Mouse (Mus musculus) left cerebral cortex, postnatal 4 days (tissue): ENCODE measurements around the gene Slc6a2. TPM values are rescaled to one million over a fixed set of nuclear protein-coding genes. Genes with fewer than 3 reads are reported as not detected.
A peak's percentile ranks its signal among the peaks of the same experiment; 100 is the strongest.

ENCODE experiments used
- DNase-seq: peaks from one replicate; pipeline ENCODE4 v3.0.0-alpha.2; 2022
- intact Hi-C: fragments of 180-260 bp; cut with DNase I; formaldehyde crosslinking; loops from one replicate; pipeline ENCODE4 v1.15.1; 2025
- total RNA-seq, 2 experiments: library from RNA; stranded (reverse); gene quantifications; 2 replicates each; pipeline ENCODE4 v1.2.3; 2021

The Slc6a2 gene
- under 1 TPM; 0.24 to 0.26 TPM for total RNA-seq

GRCm38 (mm10) chr8:92959779-92960178 is at the start of gene Slc6a2:
TSS of gene Slc6a2 (plus strand) at chr8:92960079.
- intact Hi-C loops: no loop called here
- no peak for DNase-seq

- DNase-seq: no peak
Observed at GRCm38 (mm10) chr8:92911477-92911876, 48.4 kb upstream of the Slc6a2 start.

GRCm38 (mm10) chr8:92913396-92913795 is 46.5 kb upstream of the Slc6a2 start:
- intact Hi-C loops: no loop called here
- DNase-seq: no peak

More at GRCm38 (mm10) chr8:92911477-92911876, 48.4 kb upstream of the Slc6a2 start:
- intact Hi-C loops: no loop called here

GRCm38 (mm10) chr8:92916082-92916481 is 43.8 kb upstream of the Slc6a2 start:
- no peak for DNase-seq
- intact Hi-C loops: no loop called here

GRCm38 (mm10) chr8:92921768-92922167 is 38.1 kb upstream of the Slc6a2 start:
- intact Hi-C loops: no loop called here
- no peak for DNase-seq

- no peak for DNase-seq
- intact Hi-C loops: no loop called here
Observed at GRCm38 (mm10) chr8:92928986-92929385, 30.9 kb upstream of the Slc6a2 start.

GRCm38 (mm10) chr8:92938056-92938455 is 21.8 kb upstream of the Slc6a2 start:
- no peak for DNase-seq
- intact Hi-C loops: no loop called here

GRCm38 (mm10) chr8:92949071-92949470 is 10.8 kb upstream of the Slc6a2 start:
- DNase-seq: no peak
- intact Hi-C loops: loop anchor here (10.0 kb wide), 1 partner anchor 384 kb away; no protein-coding TSS in a partner anchor

GRCm38 (mm10) chr8:92950639-92951371 is 9.1 kb upstream of the Slc6a2 start:
- no peak for DNase-seq
- intact Hi-C loops: no loop called here

GRCm38 (mm10) chr8:92954044-92954443 is 5.8 kb upstream of the Slc6a2 start:
- DNase-seq: no peak
- intact Hi-C loops: no loop called here

- intact Hi-C loops: no loop called here
- no peak for DNase-seq
Observed at GRCm38 (mm10) chr8:92960451-92960911, 602 bp downstream of the Slc6a2 start.

- intact Hi-C loops: no loop called here
- DNase-seq: no peak
Observed at GRCm38 (mm10) chr8:92961088-92961487, 1.2 kb downstream of the Slc6a2 start.

GRCm38 (mm10) chr8:92964556-92964955 is 4.7 kb downstream of the Slc6a2 start:
- intact Hi-C loops: no loop called here
- DNase-seq: no peak

- peak; percentile 82 for DNase-seq
- intact Hi-C loops: no loop called here
Observed at GRCm38 (mm10) chr8:92972949-92973348, 13.1 kb downstream of the Slc6a2 start.

- intact Hi-C loops: no loop called here
Observed at GRCm38 (mm10) chr8:92976656-92977055, 16.8 kb downstream of the Slc6a2 start.

GRCm38 (mm10) chr8:92982491-92982890 is 22.6 kb downstream of the Slc6a2 start:
- DNase-seq: no peak
- intact Hi-C loops: no loop called here

More at GRCm38 (mm10) chr8:92976656-92977055, 16.8 kb downstream of the Slc6a2 start:
- DNase-seq: no peak

GRCm38 (mm10) chr8:92984376-92984775 is 24.5 kb downstream of the Slc6a2 start:
- intact Hi-C loops: no loop called here
- DNase-seq: no peak

- intact Hi-C loops: loop anchor here (1.0 to 10.0 kb wide), 2 partner anchors 112 to 179 kb away; no protein-coding TSS in a partner anchor
- peak; percentile 43 for DNase-seq
Observed at GRCm38 (mm10) chr8:92996840-92997239, 37.0 kb downstream of the Slc6a2 start.

- intact Hi-C loops: loop anchor here (10.0 kb wide), 1 partner anchor 114 kb away; no protein-coding TSS in a partner anchor
- DNase-seq: peak; percentile 59
Observed at GRCm38 (mm10) chr8:92998600-92998999, 38.7 kb downstream of the Slc6a2 start.

- peak; percentile 32 for DNase-seq
- intact Hi-C loops: loop anchor here (2.0 kb wide), 2 partner anchors 389 to 421 kb away; no protein-coding TSS in a partner anchor
Observed at GRCm38 (mm10) chr8:93010286-93010685, 50.4 kb downstream of the Slc6a2 start.

GRCm38 (mm10) chr8:93011439-93011838 is 51.6 kb downstream of the Slc6a2 start:
- peak; percentile 91 for DNase-seq
- intact Hi-C loops: loop anchor here (2.0 kb wide), 2 partner anchors 387 to 419 kb away; no protein-coding TSS in a partner anchor

- DNase-seq: peak; percentile 18
- intact Hi-C loops: no loop called here
Observed at GRCm38 (mm10) chr8:93012226-93012625, 52.3 kb downstream of the Slc6a2 start.
